Mouse (Mus musculus): ENCODE data around the gene Ms4a5.

- no peak for TF ChIP-seq POLR2A (IDR thresholded peaks at IDR 0.05; ENCODE audit: control insufficient read depth in 1 of 2, insufficient read depth in 1 of 2, low read depth in 1 of 2, low read length in 2 of 2, poor library complexity in 1 of 2)
- TF ChIP-seq CTCF (IDR thresholded peaks at IDR 0.05 in 2 of 3, conservative IDR thresholded peaks at IDR 0.05 in 1 of 3; ENCODE audit: control insufficient read depth in 1 of 3, insufficient read depth in 1 of 3, low read depth in 2 of 3, low read length in 3 of 3, poor library complexity in 1 of 3, severe bottlenecking in 1 of 3), result no peak
- no peak for TF ChIP-seq MAZ (IDR thresholded peaks at IDR 0.05; ENCODE audit: low read depth, low read length)
- TF ChIP-seq TAL1 (IDR thresholded peaks at IDR 0.05; ENCODE audit: low read length), result no peak
- TF ChIP-seq CHD2 (IDR thresholded peaks at IDR 0.05; ENCODE audit: low read length), result no peak
- no peak for TF ChIP-seq MAX (IDR thresholded peaks at IDR 0.05; ENCODE audit: low read length)
- no peak for TF ChIP-seq MYB (IDR thresholded peaks at IDR 0.05; ENCODE audit: low read depth, low read length)
- TF ChIP-seq MAFK (IDR thresholded peaks at IDR 0.05; ENCODE audit: borderline replicate concordance, low read depth, low read length), result no peak
Observed at GRCm38 (mm10) chr19:11316786-11317185, 33.1 kb upstream of the Ms4a5 start.

Data from MEL (cell line).